ENCODE assay signal across 10 mouse cellular contexts in the genomic region with DNA sequence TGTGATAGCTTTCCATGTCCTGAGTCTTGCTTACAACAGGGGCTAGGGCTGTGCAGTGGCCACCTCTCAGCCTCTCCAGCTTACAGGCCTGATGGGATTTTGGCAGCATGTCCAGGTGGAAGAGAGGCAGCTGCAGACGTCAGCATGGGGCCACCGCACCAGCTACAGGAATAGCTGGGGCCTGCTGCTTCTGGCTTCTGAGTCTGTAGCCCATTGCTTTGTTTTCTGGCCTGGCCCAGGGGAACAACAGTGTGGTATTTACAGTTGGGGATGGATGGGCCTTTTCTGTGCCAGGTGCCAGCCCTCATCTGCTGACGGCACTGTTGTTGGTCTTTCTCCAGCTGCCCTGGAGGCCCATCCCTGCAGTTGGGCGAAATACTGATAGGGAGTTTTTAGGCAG. TPM values are rescaled to one million over a fixed set of nuclear protein-coding genes. Genes with fewer than 3 reads are reported as not detected.
DNase-seq lines count a peak whose midpoint lies in the region; ATAC-seq and TF ChIP-seq lines count a peak whose summit lies in the region.
"Had no signal": no experiment of that assay in that cellular context is flagged by ENCODE, and none has a peak within 500 bp of the region (broad histone marks: within the 10 kb centered on the region; RNA-seq: fewer than 3 reads in every experiment).

No protein-coding gene starts in this region.

- no peaks in the 10 kb centered on the region for H3K27me3 ChIP-seq in forebrain, embryonic 16.5 days (replicated peaks; ENCODE audit: control insufficient read depth, insufficient read depth, low read length)
- H3K27me3 ChIP-seq in forebrain, postnatal 0 days (ENCODE audit: insufficient read depth, low read length): no peaks in the 10 kb centered on the region
- H3K27me3 ChIP-seq in liver, adult 2 months (ENCODE audit: control insufficient read depth, insufficient read depth, low read length): no peaks in the 10 kb centered on the region
- H3K27me3 ChIP-seq in liver, embryonic 12.5 days (replicated peaks): no peaks in the 10 kb centered on the region
- no peaks in the 10 kb centered on the region for H3K27me3 ChIP-seq in hindbrain, postnatal 0 days (ENCODE audit: insufficient read depth, low read length)

- H3K4me1 ChIP-seq in forebrain, embryonic 16.5 days (replicated peaks; ENCODE audit: control insufficient read depth, insufficient read depth, low read length): peaks cover 42% of the 10 kb centered on the region
- H3K4me1 ChIP-seq in forebrain, postnatal 0 days (ENCODE audit: insufficient read depth): peaks cover 13% of the 10 kb centered on the region
- peaks cover 62% of the 10 kb centered on the region for H3K4me1 ChIP-seq in liver, adult 2 months (ENCODE audit: control insufficient read depth, insufficient read depth, low read length)
- peaks cover 70% of the 10 kb centered on the region for H3K4me1 ChIP-seq in liver, embryonic 12.5 days
- peaks cover 16% of the 10 kb centered on the region for H3K4me1 ChIP-seq in hindbrain, postnatal 0 days (ENCODE audit: insufficient read depth, low read length)

- H3K79me2 ChIP-seq in liver, adult 2 months (ENCODE audit: control insufficient read depth, insufficient read depth, low read length): peaks cover 27% of the 10 kb centered on the region

- no peak overlapping the region for H3K4me2 ChIP-seq in forebrain, embryonic 16.5 days (ENCODE audit: low read length)
- H3K4me2 ChIP-seq in forebrain, postnatal 0 days (ENCODE audit: low read depth): no peak overlapping the region
- H3K4me2 ChIP-seq in liver, embryonic 12.5 days: no peak overlapping the region
- no peak overlapping the region for H3K4me2 ChIP-seq in hindbrain, postnatal 0 days (ENCODE audit: low read depth, low read length)
- H3K4me2 ChIP-seq: liver, embryonic 11.5 days had no signal

- intact Hi-C loops in left cerebral cortex, postnatal 10 days (cut with DNase I): no loop called here

- 44% methylated on average over 4 of the region's 4 CpGs for WGBS in forebrain, embryonic 16.5 days
- 37% methylated on average over 4 of the region's 4 CpGs for WGBS in forebrain, postnatal 0 days
- WGBS in liver, adult 2 months: 28% methylated on average over 4 of the region's 4 CpGs
- 89% methylated on average over 4 of the region's 4 CpGs for WGBS in liver, embryonic 12.5 days (ENCODE audit: insufficient replicate concordance)
- WGBS in hindbrain, postnatal 0 days: 43% methylated on average over 4 of the region's 4 CpGs

- no peak overlapping the region for H3K4me3 ChIP-seq in forebrain, embryonic 16.5 days (replicated peaks; ENCODE audit: low read length)
- no peak overlapping the region for H3K4me3 ChIP-seq in forebrain, postnatal 0 days (ENCODE audit: low read depth, low read length)
- H3K4me3 ChIP-seq in liver, adult 2 months (ENCODE audit: insufficient read depth, low read depth, low read length): no peak overlapping the region
- H3K4me3 ChIP-seq in liver, embryonic 12.5 days: no peak overlapping the region
- H3K4me3 ChIP-seq in hindbrain, postnatal 0 days (ENCODE audit: low read length): no peak overlapping the region

- H3K36me3 ChIP-seq in forebrain, embryonic 16.5 days (ENCODE audit: control insufficient read depth, insufficient read depth): no peaks in the 10 kb centered on the region
- H3K36me3 ChIP-seq in forebrain, postnatal 0 days (ENCODE audit: insufficient read depth): no peaks in the 10 kb centered on the region
- no peaks in the 10 kb centered on the region for H3K36me3 ChIP-seq in liver, adult 2 months (ENCODE audit: control insufficient read depth, insufficient read depth, low read length)
- H3K36me3 ChIP-seq in liver, embryonic 12.5 days: peaks cover 43% of the 10 kb centered on the region
- no peaks in the 10 kb centered on the region for H3K36me3 ChIP-seq in hindbrain, postnatal 0 days (ENCODE audit: insufficient read depth, low read length)

- peak; percentile 15; the same call in 1 of the 2 replicates for ATAC-seq in forebrain, embryonic 16.5 days
- ATAC-seq in forebrain, postnatal 0 days: no peak
- no peak for ATAC-seq in liver, embryonic 12.5 days
- ATAC-seq in hindbrain, postnatal 0 days: peak; percentile 58

- no peak overlapping the region for H3K9ac ChIP-seq in forebrain, embryonic 16.5 days (replicated peaks; ENCODE audit: low read depth, low read length)
- no peak overlapping the region for H3K9ac ChIP-seq in forebrain, postnatal 0 days
- H3K9ac ChIP-seq in liver, adult 2 months (ENCODE audit: low read depth, low read length): no peak overlapping the region
- no peak overlapping the region for H3K9ac ChIP-seq in liver, embryonic 12.5 days
- H3K9ac ChIP-seq in hindbrain, postnatal 0 days (replicated peaks; ENCODE audit: low read length): 0 out of 2 replicates have a peak overlapping the region, but pooled peaks have one; percentile 3

- TF ChIP-seq CTCF in forebrain, postnatal 0 days (IDR thresholded peaks at IDR 0.05; ENCODE audit: low read depth): no peak
- TF ChIP-seq CTCF in liver, adult 2 months (IDR thresholded peaks at IDR 0.05; ENCODE audit: low read depth, low read length): no peak
- TF ChIP-seq CTCF in hindbrain, postnatal 0 days (IDR thresholded peaks at IDR 0.05; ENCODE audit: low read depth): no peak

- no peaks in the 10 kb centered on the region for H3K9me3 ChIP-seq in forebrain, embryonic 16.5 days (ENCODE audit: control insufficient read depth, low read length)
- no peaks in the 10 kb centered on the region for H3K9me3 ChIP-seq in forebrain, postnatal 0 days (ENCODE audit: low read length)
- no peaks in the 10 kb centered on the region for H3K9me3 ChIP-seq in liver, embryonic 12.5 days (replicated peaks)
- H3K9me3 ChIP-seq in hindbrain, postnatal 0 days (ENCODE audit: low read length): no peaks in the 10 kb centered on the region

- no peak for DNase-seq in forebrain, postnatal 0 days
- DNase-seq in liver, adult 2 months (ENCODE audit: extremely low read depth, low read depth, low spot score): peak; percentile 82
- peak; percentile 61 for DNase-seq in cerebellum, adult 9-10 months
- DNase-seq in hindbrain, postnatal 0 days (ENCODE audit: low spot score): peak; percentile 58
- no peak for DNase-seq in left cerebral cortex, postnatal 10 days (ENCODE audit: extremely low spot score in 1 of 2, low spot score in 2 of 2)
- no peak for DNase-seq in right cerebral cortex, adult 18-20 months
- DNase-seq: kidney, adult 18-20 months had no signal

- no peak overlapping the region for H3K27ac ChIP-seq in forebrain, embryonic 16.5 days (ENCODE audit: low read length)
- no peak overlapping the region for H3K27ac ChIP-seq in forebrain, postnatal 0 days (ENCODE audit: low read depth, low read length)
- H3K27ac ChIP-seq in liver, adult 2 months (replicated peaks; ENCODE audit: insufficient read depth, low read depth, low read length): peak overlapping the region; percentile 18; the same call in 1 of the 2 replicates
- H3K27ac ChIP-seq in liver, embryonic 12.5 days: no peak overlapping the region
- peak overlapping the region; percentile 45; the same call in 1 of the 2 replicates for H3K27ac ChIP-seq in hindbrain, postnatal 0 days

- TF ChIP-seq POLR2A in liver, adult 2 months (IDR thresholded peaks at IDR 0.05; ENCODE audit: extremely low read depth, insufficient read depth, low read length): no peak

RNA-seq across cellular contexts. Expression of gene Jade1, which starts 28.1 kb away (rescaled TPM):
- 20.7 and 23.6 TPM in 2 replicates for polyA plus RNA-seq in forebrain, embryonic 16.5 days (2015; fragmentation: Nextera tagmentation; extraction: Ambion mirVana)
- 17.9 and 22.1 TPM in 2 replicates for total RNA-seq in forebrain, postnatal 0 days (2014; rRNA removed)
- polyA plus RNA-seq in forebrain, postnatal 0 days (2015; fragmentation: Nextera tagmentation; extraction: Ambion mirVana): 9.5 and 13.1 TPM in 2 replicates
- 29.0 and 37.4 TPM in 2 replicates for total RNA-seq in liver, adult 2 months (2014; rRNA removed)
- 15.0 and 20.3 TPM in 2 replicates for polyA plus RNA-seq in liver, adult 2 months (2012; rRNA removed)
- 13.8 and 14.0 TPM in 2 replicates for polyA plus RNA-seq in liver, embryonic 12.5 days (2016; fragmentation: Nextera tagmentation; extraction: Ambion mirVana)
- 19.1 and 33.4 TPM in 2 replicates for total RNA-seq in hindbrain, postnatal 0 days (2014; rRNA removed)
- polyA plus RNA-seq in hindbrain, postnatal 0 days (2015; fragmentation: Nextera tagmentation; extraction: Ambion mirVana): 18.0 and 18.7 TPM in 2 replicates
- total RNA-seq in left cerebral cortex, postnatal 10 days (2021): 10 to 100 TPM; 23.0 to 25.3 TPM

Comparison
In these comparisons a context has a peak if more than half of its experiments do, and no peak if none do; other contexts are left out.
1. ATAC-seq: peak in forebrain, embryonic 16.5 days (single experiment) and hindbrain, postnatal 0 days (single experiment); none in forebrain, postnatal 0 days (single experiment) and liver, embryonic 12.5 days (single experiment).
2. H3K27ac ChIP-seq: peak in liver, adult 2 months (single experiment) and hindbrain, postnatal 0 days (single experiment); none in forebrain, embryonic 16.5 days (single experiment), forebrain, postnatal 0 days (single experiment) and liver, embryonic 12.5 days (single experiment).
3. DNase-seq: peak in liver, adult 2 months (single experiment), cerebellum, adult 9-10 months (single experiment) and hindbrain, postnatal 0 days (single experiment); none in forebrain, postnatal 0 days (single experiment), left cerebral cortex, postnatal 10 days (0 of 2) and right cerebral cortex, adult 18-20 months (single experiment).